Mouse (Mus musculus): Measurements from ENCODE around the gene Sort1. TPM values are rescaled to one million over a fixed set of nuclear protein-coding genes. Genes with fewer than 3 reads are reported as not detected.

Sort1 gene
- polyA plus RNA-seq, 1 experiment, result 19.2 TPM

DNA sequence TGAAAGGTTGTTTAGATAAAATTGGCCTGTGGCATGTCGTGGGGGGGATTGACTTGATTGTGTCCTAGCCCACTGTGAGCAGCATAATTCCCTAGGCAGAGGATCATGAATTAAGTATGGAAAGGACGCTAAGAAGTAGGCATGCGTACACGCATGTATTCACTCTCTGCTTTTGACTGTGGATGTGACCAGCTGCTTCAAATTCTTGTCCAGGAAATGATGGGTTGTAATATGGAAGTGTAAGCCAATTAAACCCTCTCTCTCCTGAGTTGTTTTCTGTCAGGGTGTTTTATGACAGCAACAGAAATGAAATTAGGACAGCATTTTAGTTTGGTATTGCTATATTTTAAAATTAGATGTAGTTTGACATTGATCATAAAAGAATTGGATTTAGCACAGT, 41.0 kb downstream of the Sort1 start:
- no peak overlapping the region for H3K4me3 ChIP-seq (ENCODE audit: insufficient read depth, low read length)
- H3K4me1 ChIP-seq (ENCODE audit: control insufficient read depth, insufficient read depth, low read length), result peaks cover 12% of the 10 kb centered on the region
- no peak overlapping the region for H3K27ac ChIP-seq (ENCODE audit: insufficient read depth, low read length)
- no peak for TF ChIP-seq POLR2A (IDR thresholded peaks at IDR 0.05; ENCODE audit: low read depth, low read length)
- TF ChIP-seq CTCF (IDR thresholded peaks at IDR 0.05; ENCODE audit: borderline replicate concordance, insufficient read depth, low read length), result no peak

DNA sequence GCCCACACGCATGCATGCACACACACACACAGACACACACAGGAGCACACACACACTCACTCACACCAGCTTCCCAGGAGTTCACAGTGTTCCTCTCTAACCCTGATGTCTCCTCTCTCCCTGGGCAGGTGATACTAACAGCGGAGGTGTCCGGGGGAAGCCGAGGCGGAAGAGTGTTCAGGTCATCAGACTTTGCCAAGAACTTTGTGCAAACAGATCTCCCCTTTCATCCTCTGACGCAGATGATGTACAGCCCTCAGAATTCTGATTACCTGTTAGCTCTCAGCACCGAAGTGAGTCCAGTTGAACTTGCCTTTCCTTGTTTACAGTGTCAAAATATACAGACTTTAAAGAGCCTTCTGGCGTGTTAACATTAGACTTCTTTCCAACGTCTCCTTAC, 41.6 kb downstream of the Sort1 start:
- Histone ChIP-seq H3K4me1 (ENCODE audit: control insufficient read depth, insufficient read depth, low read length) (peaks cover 10% of the 10 kb centered on the region), H3K27ac (ENCODE audit: insufficient read depth, low read length) (no peak overlapping the region), H3K4me3 (ENCODE audit: insufficient read depth, low read length) (no peak overlapping the region)
- no peak for TF ChIP-seq CTCF (IDR thresholded peaks at IDR 0.05; ENCODE audit: borderline replicate concordance, insufficient read depth, low read length)

DNA sequence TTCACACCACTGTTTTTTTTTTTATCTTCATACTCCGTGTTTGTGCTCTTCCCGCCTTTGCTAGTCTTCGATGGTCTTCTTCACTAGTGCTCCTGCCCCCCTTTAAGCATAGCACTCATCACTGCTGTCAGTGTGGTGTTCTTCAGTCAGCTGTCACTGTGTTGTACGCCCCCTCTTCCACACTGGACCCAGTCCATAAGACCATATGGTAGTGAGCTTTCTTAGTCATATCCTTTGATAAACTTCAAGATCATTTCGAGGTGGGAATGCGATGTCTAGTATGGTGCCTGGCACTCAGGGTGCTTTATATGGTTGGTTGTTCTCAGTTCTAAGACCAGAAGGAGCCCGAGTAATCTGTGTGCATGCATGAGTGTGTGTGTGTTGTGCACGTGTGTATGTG, 43.4 kb downstream of the Sort1 start:
- TF ChIP-seq CTCF (IDR thresholded peaks at IDR 0.05; ENCODE audit: borderline replicate concordance, insufficient read depth, low read length) (no peak), POLR2A (IDR thresholded peaks at IDR 0.05; ENCODE audit: low read depth, low read length) (no peak)
- Histone ChIP-seq H3K27ac (ENCODE audit: insufficient read depth, low read length) (peak overlapping the region; percentile 48; the same call in 1 of the 2 replicates), H3K4me3 (ENCODE audit: insufficient read depth, low read length) (no peak overlapping the region), H3K4me1 (ENCODE audit: control insufficient read depth, insufficient read depth, low read length) (peaks cover 10% of the 10 kb centered on the region)

DNA sequence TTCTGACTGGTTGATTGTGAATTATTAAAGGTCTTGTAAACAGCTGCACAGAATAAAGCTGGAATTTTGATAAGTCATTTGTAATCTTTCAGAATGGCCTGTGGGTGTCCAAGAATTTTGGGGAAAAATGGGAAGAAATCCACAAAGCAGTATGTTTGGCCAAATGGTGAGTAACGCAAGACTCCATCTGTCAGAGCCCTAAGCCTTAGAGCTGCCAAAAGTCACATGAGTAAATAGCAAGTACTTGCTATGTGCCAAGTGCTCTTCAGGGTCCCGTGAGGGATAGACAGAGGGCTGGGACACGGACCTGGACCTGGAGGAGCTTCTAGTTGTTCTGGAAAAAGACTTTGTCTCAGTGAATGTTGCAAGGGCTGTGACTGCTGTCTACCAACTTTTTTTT, 44.0 kb downstream of the Sort1 start:
- no peak overlapping the region for H3K4me3 ChIP-seq (ENCODE audit: insufficient read depth, low read length)
- peak overlapping the region; percentile 48; the same call in 1 of the 2 replicates for H3K27ac ChIP-seq (ENCODE audit: insufficient read depth, low read length)
- TF ChIP-seq CTCF (IDR thresholded peaks at IDR 0.05; ENCODE audit: borderline replicate concordance, insufficient read depth, low read length) (no peak), POLR2A (IDR thresholded peaks at IDR 0.05; ENCODE audit: low read depth, low read length) (no peak)
- H3K4me1 ChIP-seq (ENCODE audit: control insufficient read depth, insufficient read depth, low read length), result peaks cover 10% of the 10 kb centered on the region

DNA sequence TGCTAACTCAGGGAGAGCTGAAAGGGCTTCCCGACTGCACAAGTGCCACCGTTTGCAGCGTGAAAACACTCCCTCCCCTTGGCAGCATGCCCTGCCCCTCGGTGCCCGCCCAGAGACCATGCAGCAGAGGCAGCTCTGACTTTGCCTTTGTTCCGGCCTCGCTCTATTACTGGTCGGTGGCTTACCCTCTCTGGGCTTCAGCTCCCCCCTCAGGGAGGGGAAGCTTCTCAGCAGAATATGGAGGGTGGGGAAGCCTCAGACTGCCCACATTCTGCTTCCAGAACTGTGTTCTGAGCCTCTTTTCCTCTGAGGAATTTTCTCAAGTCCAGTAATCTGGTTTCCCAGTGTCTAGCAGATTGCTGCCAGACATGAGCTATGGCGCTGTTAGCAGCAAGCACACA, 44.6 kb downstream of the Sort1 start:
- TF ChIP-seq CTCF (IDR thresholded peaks at IDR 0.05; ENCODE audit: borderline replicate concordance, insufficient read depth, low read length) (no peak), POLR2A (IDR thresholded peaks at IDR 0.05; ENCODE audit: low read depth, low read length) (no peak)
- Histone ChIP-seq H3K4me3 (ENCODE audit: insufficient read depth, low read length) (no peak overlapping the region), H3K27ac (ENCODE audit: insufficient read depth, low read length) (no peak overlapping the region; the same call in 1 of the 2 replicates), H3K4me1 (ENCODE audit: control insufficient read depth, insufficient read depth, low read length) (peaks cover 10% of the 10 kb centered on the region)

DNA sequence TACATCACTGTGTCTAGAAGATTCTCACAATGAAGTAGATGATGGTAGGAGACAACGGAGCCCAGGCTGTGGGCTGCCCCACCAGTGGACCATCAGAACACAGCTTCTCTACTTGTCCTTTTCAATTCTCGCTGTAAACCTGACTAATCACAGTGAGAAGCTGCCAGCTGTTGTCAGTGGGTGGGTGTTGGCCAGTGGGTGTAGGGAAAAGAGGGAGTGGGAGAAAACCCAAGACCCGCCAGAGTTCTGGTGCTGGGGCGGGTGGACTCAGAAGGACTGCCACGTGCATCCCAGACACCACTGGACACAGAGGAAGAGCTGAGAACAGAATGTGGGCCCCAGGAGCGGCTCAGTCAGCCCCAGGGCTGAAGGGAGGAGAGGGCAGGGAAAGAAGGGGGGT, 46.9 kb downstream of the Sort1 start:
- H3K4me1 ChIP-seq (ENCODE audit: control insufficient read depth, insufficient read depth, low read length), result peaks cover 10% of the 10 kb centered on the region
- H3K4me3 ChIP-seq (ENCODE audit: insufficient read depth, low read length), result no peak overlapping the region
- no peak for TF ChIP-seq CTCF (IDR thresholded peaks at IDR 0.05; ENCODE audit: borderline replicate concordance, insufficient read depth, low read length)
- TF ChIP-seq POLR2A (IDR thresholded peaks at IDR 0.05; ENCODE audit: low read depth, low read length), result no peak
- H3K27ac ChIP-seq (ENCODE audit: insufficient read depth, low read length), result no peak overlapping the region

DNA sequence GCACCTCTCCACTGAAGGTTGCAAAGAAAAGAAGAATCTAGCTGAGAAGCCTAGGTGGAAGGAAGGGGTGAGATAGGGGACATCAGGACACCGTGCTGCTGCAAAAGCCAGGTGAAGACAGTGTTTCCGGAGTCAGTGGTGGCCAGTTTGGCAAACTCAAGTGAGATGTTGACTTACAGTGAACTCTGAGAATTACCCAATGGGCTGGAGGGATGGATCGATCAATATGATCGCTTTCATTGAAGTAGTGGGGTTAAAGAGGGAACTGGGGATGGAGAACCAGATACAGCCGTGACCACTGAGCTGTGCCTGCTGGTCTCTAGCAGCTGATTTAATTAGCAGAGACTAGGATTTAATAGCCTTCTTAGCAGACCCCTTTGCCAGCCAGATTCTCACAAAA, 53.0 kb downstream of the Sort1 start:
- TF ChIP-seq POLR2A (IDR thresholded peaks at IDR 0.05; ENCODE audit: low read depth, low read length) (no peak), CTCF (IDR thresholded peaks at IDR 0.05; ENCODE audit: borderline replicate concordance, insufficient read depth, low read length) (no peak)
- Histone ChIP-seq H3K4me3 (ENCODE audit: insufficient read depth, low read length) (no peak overlapping the region), H3K27ac (ENCODE audit: insufficient read depth, low read length) (no peak overlapping the region), H3K4me1 (ENCODE audit: control insufficient read depth, insufficient read depth, low read length) (no peaks in the 10 kb centered on the region)

DNA sequence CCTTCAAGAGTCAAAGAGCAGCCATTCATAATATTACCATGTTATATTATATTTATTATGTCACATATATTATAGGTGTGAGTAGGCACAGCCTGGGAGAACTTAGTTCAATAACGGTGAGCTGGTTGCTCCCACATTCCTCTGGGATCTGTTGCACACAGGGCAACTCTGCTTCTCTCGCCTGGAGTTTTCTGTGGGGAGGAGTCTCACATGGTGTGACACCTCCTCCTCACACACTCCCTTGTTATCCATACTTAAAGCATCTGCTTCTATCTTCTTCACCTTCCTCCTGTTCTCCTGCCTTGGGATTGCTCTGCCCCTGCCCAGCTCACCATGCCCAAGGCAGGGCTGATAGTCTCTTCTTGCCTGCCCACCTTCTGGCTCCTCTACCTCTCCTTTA, 57.2 kb downstream of the Sort1 start:
- TF ChIP-seq POLR2A (IDR thresholded peaks at IDR 0.05; ENCODE audit: low read depth, low read length) (no peak), CTCF (IDR thresholded peaks at IDR 0.05; ENCODE audit: borderline replicate concordance, insufficient read depth, low read length) (no peak)
- no peak overlapping the region for H3K4me3 ChIP-seq (ENCODE audit: insufficient read depth, low read length)
- H3K4me1 ChIP-seq (ENCODE audit: control insufficient read depth, insufficient read depth, low read length), result no peaks in the 10 kb centered on the region
- no peak overlapping the region for H3K27ac ChIP-seq (ENCODE audit: insufficient read depth, low read length)

DNA sequence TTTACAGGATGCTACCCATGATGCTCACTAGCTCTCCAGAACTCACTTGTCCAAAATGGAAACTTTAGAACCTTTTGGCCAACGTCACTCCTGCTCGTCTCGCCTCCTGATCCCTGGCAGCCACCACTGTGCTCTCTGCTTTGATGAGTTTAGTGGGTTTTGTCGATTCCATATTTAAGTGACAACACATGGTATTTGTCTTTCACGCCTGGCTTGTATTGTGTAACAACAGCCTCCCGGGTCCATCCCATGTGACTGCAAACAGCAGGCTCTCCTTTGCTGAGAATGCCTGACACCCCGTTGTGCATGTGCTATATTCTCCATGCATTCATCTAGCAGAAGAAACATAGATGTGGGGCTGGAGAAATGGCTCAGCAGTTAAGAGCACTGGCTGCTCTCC, 58.3 kb downstream of the Sort1 start:
- Histone ChIP-seq H3K4me1 (ENCODE audit: control insufficient read depth, insufficient read depth, low read length) (no peaks in the 10 kb centered on the region), H3K27ac (ENCODE audit: insufficient read depth, low read length) (no peak overlapping the region), H3K4me3 (ENCODE audit: insufficient read depth, low read length) (no peak overlapping the region)
- TF ChIP-seq CTCF (IDR thresholded peaks at IDR 0.05; ENCODE audit: borderline replicate concordance, insufficient read depth, low read length), result no peak
- TF ChIP-seq POLR2A (IDR thresholded peaks at IDR 0.05; ENCODE audit: low read depth, low read length), result no peak

DNA sequence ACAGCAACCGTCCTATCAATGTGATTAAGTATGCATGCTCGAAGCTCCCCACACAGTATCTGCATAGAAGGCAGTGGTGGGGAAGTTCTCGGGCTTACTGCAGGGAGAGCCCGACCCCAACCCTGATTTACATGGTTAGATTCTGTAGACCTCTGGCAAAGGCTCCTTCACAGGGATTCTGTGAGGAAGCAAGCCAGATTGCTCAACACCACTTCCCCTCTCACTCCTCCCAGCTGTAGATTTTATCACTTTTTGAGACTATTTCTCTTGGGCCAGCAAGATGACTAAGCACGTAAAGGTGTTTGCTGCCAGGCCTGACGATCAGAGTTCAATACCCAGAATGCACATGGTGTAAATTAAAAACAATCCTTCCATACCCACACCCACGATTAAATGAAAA, 62.0 kb downstream of the Sort1 start:
- H3K4me1 ChIP-seq (ENCODE audit: control insufficient read depth, insufficient read depth, low read length), result no peaks in the 10 kb centered on the region
- H3K4me3 ChIP-seq (ENCODE audit: insufficient read depth, low read length), result no peak overlapping the region
- H3K27ac ChIP-seq (ENCODE audit: insufficient read depth, low read length), result no peak overlapping the region
- no peak for TF ChIP-seq POLR2A (IDR thresholded peaks at IDR 0.05; ENCODE audit: low read depth, low read length)
- TF ChIP-seq CTCF (IDR thresholded peaks at IDR 0.05; ENCODE audit: borderline replicate concordance, insufficient read depth, low read length), result no peak

DNA sequence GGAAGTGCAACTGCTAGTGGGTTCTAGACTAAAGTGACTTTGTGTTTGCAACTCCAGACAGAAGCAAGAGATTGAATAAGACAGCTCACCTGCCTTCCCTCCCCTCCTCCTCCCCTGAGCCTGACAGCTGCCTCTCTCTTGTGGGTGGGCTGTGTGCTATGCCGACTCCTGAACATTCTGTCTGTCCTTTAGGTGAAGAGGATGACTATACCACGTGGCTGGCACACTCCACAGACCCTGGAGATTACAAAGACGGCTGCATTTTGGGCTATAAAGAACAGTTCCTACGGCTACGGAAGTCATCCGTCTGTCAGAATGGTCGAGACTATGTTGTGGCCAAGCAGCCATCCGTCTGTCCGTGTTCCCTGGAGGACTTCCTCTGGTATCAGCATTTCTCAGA, 64.5 kb downstream of the Sort1 start:
- no peak overlapping the region for H3K4me3 ChIP-seq (ENCODE audit: insufficient read depth, low read length)
- H3K4me1 ChIP-seq (ENCODE audit: control insufficient read depth, insufficient read depth, low read length), result no peaks in the 10 kb centered on the region
- no peak overlapping the region for H3K27ac ChIP-seq (ENCODE audit: insufficient read depth, low read length)
- TF ChIP-seq POLR2A (IDR thresholded peaks at IDR 0.05; ENCODE audit: low read depth, low read length) (no peak), CTCF (IDR thresholded peaks at IDR 0.05; ENCODE audit: borderline replicate concordance, insufficient read depth, low read length) (no peak)

Measured in embryonic fibroblast, embryonic 13.5 days (primary cell).